Mouse (Mus musculus): Measurements from ENCODE around the gene Zfp574.

DNA sequence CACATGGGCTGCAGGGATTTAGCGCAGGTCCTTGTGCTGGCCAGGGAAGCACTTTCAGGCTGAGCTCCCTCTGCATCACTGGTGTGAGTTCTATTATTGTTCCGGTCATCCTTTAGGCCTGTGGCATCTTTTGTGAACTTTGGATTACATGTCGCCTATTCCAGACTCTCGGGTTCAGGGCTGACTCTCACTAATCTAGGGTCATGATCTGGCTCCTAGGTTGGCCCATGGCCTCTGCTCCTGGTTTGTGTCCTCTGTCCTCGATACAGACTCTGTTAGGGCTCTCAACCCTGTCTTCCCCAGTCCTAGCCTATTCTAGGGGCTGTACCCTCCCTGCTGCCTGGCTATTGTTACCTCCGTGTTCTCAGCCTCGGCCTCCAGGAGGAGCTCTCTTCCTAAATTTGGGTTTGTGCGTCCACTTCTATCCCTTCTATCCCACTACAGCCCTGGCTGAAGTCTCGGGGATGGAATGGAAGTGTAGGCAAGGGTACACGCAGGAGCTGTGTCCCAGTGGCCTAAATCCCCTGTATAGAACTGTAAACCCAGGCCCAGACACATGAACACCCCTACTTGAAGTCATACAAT lies 46.4 kb upstream of the Zfp574 start:
- TF ChIP-seq POLR2A (IDR thresholded peaks at IDR 0.05; ENCODE audit: extremely low read depth, insufficient read depth, low read length) = no peak
- TF ChIP-seq CTCF (IDR thresholded peaks at IDR 0.05; ENCODE audit: extremely low read depth, insufficient read depth, low read length) = peak; percentile 28; the same call in 1 of the 2 replicates

Data from cortical plate, adult 2 months (tissue).